Mouse (Mus musculus): ENCODE measurements around the gene Ninj2. TPM values are rescaled to one million over a fixed set of nuclear protein-coding genes. Genes with fewer than 3 reads are reported as not detected.

Gene Ninj2
- polyA plus RNA-seq, 1 experiment from 2014 or later: not detected

- Histone ChIP-seq H3K36me3 (ENCODE audit: control insufficient read depth, insufficient read depth, low read length) (no peaks in the 10 kb centered on the region), H3K9ac (ENCODE audit: low read length) (no peak overlapping the region), H3K9me3 (ENCODE audit: control insufficient read depth, low read length) (no peaks in the 10 kb centered on the region), H3K4me2 (ENCODE audit: low read length) (no peak overlapping the region), H3K27me3 (replicated peaks; ENCODE audit: control insufficient read depth, insufficient read depth, low read length) (no peaks in the 10 kb centered on the region), H3K27ac (ENCODE audit: low read depth) (no peak overlapping the region), H3K4me1 (replicated peaks; ENCODE audit: control insufficient read depth, insufficient read depth, low read length) (no peaks in the 10 kb centered on the region), H3K4me3 (ENCODE audit: low read depth, low read length) (no peak overlapping the region)
- DNase-seq (ENCODE audit: low spot score): no peak
- no peak for ATAC-seq (replicated peaks; ENCODE audit: low FRiP score, low TSS enrichment, low read depth)
- WGBS: 96% methylated on average over 7 of the region's 7 CpGs
Observed at GRCm38 (mm10) chr6:120127321-120127720, 34.2 kb downstream of the Ninj2 start.

GRCm38 (mm10) chr6:120134748-120135147 is 41.6 kb downstream of the Ninj2 start:
- H3K9me3 ChIP-seq (ENCODE audit: control insufficient read depth, low read length): no peaks in the 10 kb centered on the region
- H3K4me2 ChIP-seq (ENCODE audit: low read length): no peak overlapping the region
- no peak for DNase-seq (ENCODE audit: low spot score)
- no peak overlapping the region for H3K4me3 ChIP-seq (ENCODE audit: low read depth, low read length)
- 71% methylated on average over 4 of the region's 4 CpGs for whole genome bisulfite sequencing
- no peak overlapping the region for H3K27ac ChIP-seq (ENCODE audit: low read depth)
- H3K36me3 ChIP-seq (ENCODE audit: control insufficient read depth, insufficient read depth, low read length): no peaks in the 10 kb centered on the region
- no peak for ATAC-seq (replicated peaks; ENCODE audit: low FRiP score, low TSS enrichment, low read depth)
- H3K27me3 ChIP-seq (replicated peaks; ENCODE audit: control insufficient read depth, insufficient read depth, low read length): no peaks in the 10 kb centered on the region
- H3K9ac ChIP-seq (ENCODE audit: low read length): no peak overlapping the region
- no peaks in the 10 kb centered on the region for H3K4me1 ChIP-seq (replicated peaks; ENCODE audit: control insufficient read depth, insufficient read depth, low read length)

- WGBS: 71% methylated on average over 1 of the region's 1 CpGs
- no peak for ATAC-seq (replicated peaks; ENCODE audit: low FRiP score, low TSS enrichment, low read depth)
Observed at GRCm38 (mm10) chr6:120145439-120145838, 52.3 kb downstream of the Ninj2 start.

GRCm38 (mm10) chr6:120146676-120147075 is 53.5 kb downstream of the Ninj2 start:
- no peak for DNase-seq (ENCODE audit: low spot score)
- Histone ChIP-seq H3K4me2 (ENCODE audit: low read length) (no peak overlapping the region), H3K9ac (ENCODE audit: low read length) (no peak overlapping the region), H3K36me3 (ENCODE audit: control insufficient read depth, insufficient read depth, low read length) (no peaks in the 10 kb centered on the region), H3K9me3 (ENCODE audit: control insufficient read depth, low read length) (no peaks in the 10 kb centered on the region), H3K27ac (ENCODE audit: low read depth) (no peak overlapping the region), H3K4me1 (replicated peaks; ENCODE audit: control insufficient read depth, insufficient read depth, low read length) (no peaks in the 10 kb centered on the region), H3K27me3 (replicated peaks; ENCODE audit: control insufficient read depth, insufficient read depth, low read length) (no peaks in the 10 kb centered on the region), H3K4me3 (ENCODE audit: low read depth, low read length) (no peak overlapping the region)
- WGBS: 55% methylated on average over 10 of the region's 10 CpGs
- no peak for ATAC-seq (replicated peaks; ENCODE audit: low FRiP score, low TSS enrichment, low read depth)

More at GRCm38 (mm10) chr6:120145439-120145838, 52.3 kb downstream of the Ninj2 start:
- H3K27me3 ChIP-seq (replicated peaks; ENCODE audit: control insufficient read depth, insufficient read depth, low read length): no peaks in the 10 kb centered on the region
- no peaks in the 10 kb centered on the region for H3K9me3 ChIP-seq (ENCODE audit: control insufficient read depth, low read length)
- H3K4me2 ChIP-seq (ENCODE audit: low read length): no peak overlapping the region
- H3K36me3 ChIP-seq (ENCODE audit: control insufficient read depth, insufficient read depth, low read length): no peaks in the 10 kb centered on the region
- H3K4me1 ChIP-seq (replicated peaks; ENCODE audit: control insufficient read depth, insufficient read depth, low read length): no peaks in the 10 kb centered on the region
- no peak overlapping the region for H3K9ac ChIP-seq (ENCODE audit: low read length)
- DNase-seq (ENCODE audit: low spot score): no peak
- H3K27ac ChIP-seq (ENCODE audit: low read depth): no peak overlapping the region
- H3K4me3 ChIP-seq (ENCODE audit: low read depth, low read length): no peak overlapping the region

- ATAC-seq (replicated peaks; ENCODE audit: low FRiP score, low TSS enrichment, low read depth): no peak
- DNase-seq (ENCODE audit: low spot score): no peak
- 84% methylated on average over 8 of the region's 8 CpGs for WGBS
- Histone ChIP-seq H3K27ac (ENCODE audit: low read depth) (no peak overlapping the region), H3K4me2 (ENCODE audit: low read length) (no peak overlapping the region), H3K27me3 (replicated peaks; ENCODE audit: control insufficient read depth, insufficient read depth, low read length) (no peaks in the 10 kb centered on the region), H3K9me3 (ENCODE audit: control insufficient read depth, low read length) (no peaks in the 10 kb centered on the region), H3K9ac (ENCODE audit: low read length) (no peak overlapping the region), H3K36me3 (ENCODE audit: control insufficient read depth, insufficient read depth, low read length) (no peaks in the 10 kb centered on the region), H3K4me1 (replicated peaks; ENCODE audit: control insufficient read depth, insufficient read depth, low read length) (no peaks in the 10 kb centered on the region), H3K4me3 (ENCODE audit: low read depth, low read length) (no peak overlapping the region)
Observed at GRCm38 (mm10) chr6:120147411-120147810, 54.3 kb downstream of the Ninj2 start.

- H3K4me1 ChIP-seq (replicated peaks; ENCODE audit: control insufficient read depth, insufficient read depth, low read length): no peaks in the 10 kb centered on the region
- no peak overlapping the region for H3K9ac ChIP-seq (ENCODE audit: low read length)
- no peak overlapping the region for H3K27ac ChIP-seq (ENCODE audit: low read depth)
- no peak overlapping the region for H3K4me2 ChIP-seq (ENCODE audit: low read length)
- ATAC-seq (replicated peaks; ENCODE audit: low FRiP score, low TSS enrichment, low read depth) (no peak), DNase-seq (ENCODE audit: low spot score) (no peak)
- H3K4me3 ChIP-seq (ENCODE audit: low read depth, low read length): no peak overlapping the region
- no peaks in the 10 kb centered on the region for H3K36me3 ChIP-seq (ENCODE audit: control insufficient read depth, insufficient read depth, low read length)
- H3K27me3 ChIP-seq (replicated peaks; ENCODE audit: control insufficient read depth, insufficient read depth, low read length): no peaks in the 10 kb centered on the region
- H3K9me3 ChIP-seq (ENCODE audit: control insufficient read depth, low read length): no peaks in the 10 kb centered on the region
- WGBS: 76% methylated on average over 12 of the region's 12 CpGs
Observed at GRCm38 (mm10) chr6:120148716-120149392, 55.7 kb downstream of the Ninj2 start.

GRCm38 (mm10) chr6:120149458-120150120 is 56.4 kb downstream of the Ninj2 start:
- H3K9me3 ChIP-seq (ENCODE audit: control insufficient read depth, low read length): no peaks in the 10 kb centered on the region
- H3K4me3 ChIP-seq (ENCODE audit: low read depth, low read length): no peak overlapping the region
- no peak for ATAC-seq (replicated peaks; ENCODE audit: low FRiP score, low TSS enrichment, low read depth)
- no peak overlapping the region for H3K4me2 ChIP-seq (ENCODE audit: low read length)
- H3K27me3 ChIP-seq (replicated peaks; ENCODE audit: control insufficient read depth, insufficient read depth, low read length): no peaks in the 10 kb centered on the region
- DNase-seq (ENCODE audit: low spot score): no peak
- H3K36me3 ChIP-seq (ENCODE audit: control insufficient read depth, insufficient read depth, low read length): no peaks in the 10 kb centered on the region
- WGBS: 75% methylated on average over 12 of the region's 12 CpGs
- no peaks in the 10 kb centered on the region for H3K4me1 ChIP-seq (replicated peaks; ENCODE audit: control insufficient read depth, insufficient read depth, low read length)
- H3K27ac ChIP-seq (ENCODE audit: low read depth): no peak overlapping the region
- no peak overlapping the region for H3K9ac ChIP-seq (ENCODE audit: low read length)

GRCm38 (mm10) chr6:120150206-120150605 is 57.1 kb downstream of the Ninj2 start:
- H3K9me3 ChIP-seq (ENCODE audit: control insufficient read depth, low read length): no peaks in the 10 kb centered on the region
- H3K27ac ChIP-seq (ENCODE audit: low read depth): no peak overlapping the region
- ATAC-seq (replicated peaks; ENCODE audit: low FRiP score, low TSS enrichment, low read depth) (no peak), DNase-seq (ENCODE audit: low spot score) (no peak)
- WGBS: 77% methylated on average over 3 of the region's 3 CpGs
- H3K4me2 ChIP-seq (ENCODE audit: low read length): no peak overlapping the region
- H3K36me3 ChIP-seq (ENCODE audit: control insufficient read depth, insufficient read depth, low read length): no peaks in the 10 kb centered on the region
- no peak overlapping the region for H3K4me3 ChIP-seq (ENCODE audit: low read depth, low read length)
- H3K9ac ChIP-seq (ENCODE audit: low read length): no peak overlapping the region
- H3K4me1 ChIP-seq (replicated peaks; ENCODE audit: control insufficient read depth, insufficient read depth, low read length): no peaks in the 10 kb centered on the region
- H3K27me3 ChIP-seq (replicated peaks; ENCODE audit: control insufficient read depth, insufficient read depth, low read length): no peaks in the 10 kb centered on the region

- 66% methylated on average over 3 of the region's 3 CpGs for WGBS
- ATAC-seq (replicated peaks; ENCODE audit: low FRiP score, low TSS enrichment, low read depth): no peak
Observed at GRCm38 (mm10) chr6:120151616-120152053, 58.5 kb downstream of the Ninj2 start.

More at GRCm38 (mm10) chr6:120151616-120152053, 58.5 kb downstream of the Ninj2 start:
- no peak overlapping the region for H3K9ac ChIP-seq (ENCODE audit: low read length)
- no peak overlapping the region for H3K4me2 ChIP-seq (ENCODE audit: low read length)
- H3K27ac ChIP-seq (ENCODE audit: low read depth): no peak overlapping the region
- H3K9me3 ChIP-seq (ENCODE audit: control insufficient read depth, low read length): no peaks in the 10 kb centered on the region
- H3K4me1 ChIP-seq (replicated peaks; ENCODE audit: control insufficient read depth, insufficient read depth, low read length): no peaks in the 10 kb centered on the region
- H3K27me3 ChIP-seq (replicated peaks; ENCODE audit: control insufficient read depth, insufficient read depth, low read length): no peaks in the 10 kb centered on the region
- H3K4me3 ChIP-seq (ENCODE audit: low read depth, low read length): no peak overlapping the region
- DNase-seq (ENCODE audit: low spot score): no peak
- no peaks in the 10 kb centered on the region for H3K36me3 ChIP-seq (ENCODE audit: control insufficient read depth, insufficient read depth, low read length)
